Mouse (Mus musculus): ENCODE results near the gene Cmtm7.

Cmtm7 gene

GRCm38 (mm10) chr9:114796473-114797050 is 14.9 kb upstream of the Cmtm7 start:
- no peak for DNase-seq (ENCODE audit: low spot score in 2 of 2)

- DNase-seq (ENCODE audit: low spot score in 2 of 2): no peak
These were observed 12.8 kb upstream of the Cmtm7 start for GRCm38 (mm10) chr9:114794491-114794890.

- no peak for DNase-seq (ENCODE audit: low spot score in 2 of 2)
These were observed 12.2 kb upstream of the Cmtm7 start for GRCm38 (mm10) chr9:114793764-114794295.

- DNase-seq (ENCODE audit: low spot score in 2 of 2): no peak
These were observed 8.3 kb upstream of the Cmtm7 start for GRCm38 (mm10) chr9:114789989-114790388.

- no peak for DNase-seq (ENCODE audit: low spot score in 2 of 2)
These were observed 7.9 kb upstream of the Cmtm7 start for GRCm38 (mm10) chr9:114789557-114789956.

- DNase-seq (ENCODE audit: low spot score in 2 of 2): no peak
These were observed 7.0 kb upstream of the Cmtm7 start for GRCm38 (mm10) chr9:114788697-114789096.

GRCm38 (mm10) chr9:114787716-114788115 is 6.1 kb upstream of the Cmtm7 start:
- no peak for DNase-seq (ENCODE audit: low spot score in 2 of 2)

- no peak for DNase-seq (ENCODE audit: low spot score in 2 of 2)
These were observed 5.5 kb upstream of the Cmtm7 start for GRCm38 (mm10) chr9:114787134-114787533.

- no peak for DNase-seq (ENCODE audit: low spot score in 2 of 2)
These were observed 3.9 kb upstream of the Cmtm7 start for GRCm38 (mm10) chr9:114785432-114786125.

- DNase-seq (ENCODE audit: low spot score in 2 of 2): peak in 1 of 2 experiments; percentile 51
These were observed 720 bp downstream of the Cmtm7 start for GRCm38 (mm10) chr9:114780746-114781525.

- no peak for DNase-seq (ENCODE audit: low spot score in 2 of 2)
These were observed 1.5 kb downstream of the Cmtm7 start for GRCm38 (mm10) chr9:114779984-114780745.

GRCm38 (mm10) chr9:114778877-114779276 is 2.8 kb downstream of the Cmtm7 start:
- no peak for DNase-seq (ENCODE audit: low spot score in 2 of 2)

- DNase-seq (ENCODE audit: low spot score in 2 of 2): no peak
These were observed 3.6 kb downstream of the Cmtm7 start for GRCm38 (mm10) chr9:114778047-114778390.

GRCm38 (mm10) chr9:114777178-114778046 is 4.2 kb downstream of the Cmtm7 start:
- no peak for DNase-seq (ENCODE audit: low spot score in 2 of 2)

- DNase-seq (ENCODE audit: low spot score in 2 of 2): no peak
These were observed 5.3 kb downstream of the Cmtm7 start for GRCm38 (mm10) chr9:114776361-114776760.

GRCm38 (mm10) chr9:114775272-114775671 is 6.4 kb downstream of the Cmtm7 start:
- no peak for DNase-seq (ENCODE audit: low spot score in 2 of 2)

GRCm38 (mm10) chr9:114774629-114775028 is 7.0 kb downstream of the Cmtm7 start:
- no peak for DNase-seq (ENCODE audit: low spot score in 2 of 2)

- DNase-seq (ENCODE audit: low spot score in 2 of 2): no peak
These were observed 10.1 kb downstream of the Cmtm7 start for GRCm38 (mm10) chr9:114771565-114771964.

- DNase-seq (ENCODE audit: low spot score in 2 of 2): no peak
These were observed 11.4 kb downstream of the Cmtm7 start for GRCm38 (mm10) chr9:114770224-114770623.

GRCm38 (mm10) chr9:114768066-114768465 is 13.6 kb downstream of the Cmtm7 start:
- DNase-seq (ENCODE audit: low spot score in 2 of 2): no peak

- DNase-seq (ENCODE audit: low spot score in 2 of 2): no peak
These were observed 14.1 kb downstream of the Cmtm7 start for GRCm38 (mm10) chr9:114767507-114767906.
